Comparison of ENCODE assay signal across 17 mouse cellular contexts in the genomic region with DNA sequence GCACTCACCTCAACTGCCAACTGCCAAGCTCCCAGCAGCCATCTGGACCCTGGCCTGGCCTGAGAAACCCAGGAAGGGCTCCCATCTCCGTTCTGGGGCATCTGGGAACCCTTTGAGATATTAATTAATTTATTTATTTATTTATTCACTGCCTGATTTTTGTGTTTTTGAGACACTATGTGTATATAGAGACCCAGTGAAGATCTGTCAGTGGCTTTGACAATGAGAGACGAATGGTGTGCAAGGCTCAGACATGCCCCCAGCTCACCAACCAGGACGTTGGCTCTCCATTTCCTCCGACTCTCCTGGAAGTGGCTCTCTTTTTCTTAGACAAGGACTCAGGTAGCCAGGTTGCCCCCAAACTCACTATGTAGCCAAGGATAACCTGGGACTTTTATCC. TPM values are rescaled to one million over a fixed set of nuclear protein-coding genes. Genes with fewer than 3 reads are reported as not detected.
"Had no signal": no experiment of that assay in that cellular context is flagged by ENCODE, and none has a peak within 500 bp of the region (broad histone marks: within the 10 kb centered on the region; RNA-seq: fewer than 3 reads in every experiment).

Prss57 (minus strand) TSS at position 101 of the 400 bp plus-strand sequence.

- H3K27ac ChIP-seq: intestine, embryonic 15.5 days; liver, embryonic 14.5 days; lung, embryonic 15.5 days had no signal

- H3K4me3 ChIP-seq: intestine, embryonic 15.5 days; layer of hippocampus, adult 2 months; lung, embryonic 15.5 days had no signal

- ATAC-seq: intestine, embryonic 15.5 days had no signal

- DNase-seq: kidney, adult 11 months; kidney, adult 8-10 months; kidney, postnatal 25 days; lung, adult 18-20 months; lung, postnatal 10 days; lung, postnatal 36 days; midbrain, embryonic 14.5 days; thymus, postnatal 36 days had no signal

RNA-seq across cellular contexts. Expression of gene Prss57, which starts in this region (rescaled TPM):
- total RNA-seq: midbrain, postnatal 0 days had no signal
- polyA plus RNA-seq: intestine, embryonic 15.5 days; kidney, embryonic 16.5 days; limb, embryonic 11.5 days; neural tube, embryonic 11.5 days; neural tube, embryonic 14.5 days had no signal
